Mouse (Mus musculus): ENCODE data around the gene Spata21.

DNA sequence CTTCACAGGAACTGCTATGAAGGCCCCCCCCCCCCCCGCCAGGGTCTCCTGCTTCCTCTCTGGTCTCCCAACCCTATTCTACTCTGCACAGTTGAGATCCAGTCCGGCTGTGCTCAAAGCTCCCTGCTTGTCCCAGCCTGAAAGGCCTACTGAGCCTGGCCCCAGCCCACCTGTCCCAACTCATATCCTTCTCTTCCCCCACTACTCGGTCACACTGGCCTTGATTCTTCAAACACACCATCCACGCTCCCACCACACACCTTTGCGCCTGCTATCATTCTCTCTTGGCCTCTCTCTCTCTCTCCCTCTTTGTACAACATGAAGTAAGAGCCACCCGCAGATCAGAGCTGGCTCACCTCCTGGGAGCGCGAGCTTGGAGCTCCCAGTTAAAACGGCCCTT is 29.3 kb upstream of the Spata21 start:
- no peak for TF ChIP-seq CTCF (IDR thresholded peaks at IDR 0.05; ENCODE audit: low read depth, low read length)
- no peak for TF ChIP-seq POLR2A (IDR thresholded peaks at IDR 0.05; ENCODE audit: borderline replicate concordance, low read depth, low read length)

Measured in bone marrow macrophage, adult 2 months (primary cell).